Mouse (Mus musculus) stomach, postnatal 0 days (tissue): ENCODE results near the gene Capn9.

Source experiments
- CTCF ChIP-seq: IDR thresholded peaks from 2 replicates; pipeline ENCODE4 v1.5.1; 2016; ENCODE audit warnings: antibody characterized with exemption, low read depth, mild to moderate bottlenecking, moderate library complexity
- EP300 ChIP-seq: optimal IDR thresholded peaks from 2 replicates; pipeline ENCODE3; 2016; ENCODE audit warnings: antibody characterized with exemption

- TF ChIP-seq EP300 = no peak
- TF ChIP-seq CTCF = no peak
These were observed 44.9 kb upstream of the Capn9 start for GRCm38 (mm10) chr8:124530996-124531395.
